Mouse (Mus musculus) liver, adult 2 months (tissue): ENCODE measurements at regions not wholly inside any gene's neighbourhood (a gene's known extent, or its start where the extent isn't known, plus 50 kb on each side); places are given as distances from the start of the nearest gene placed in this dataset.

Experiments
- CTCF ChIP-seq: fragments of 200-500 bp; IDR thresholded peaks from 2 replicates; pipeline ENCODE4 v1.5.1; 2011; ENCODE audit warnings: low read depth, low read length, control low read depth
- POLR2A ChIP-seq: fragments of 200-500 bp; IDR thresholded peaks from 2 replicates; pipeline ENCODE4 v1.6.1; 2011; ENCODE audit warnings: low read length, control low read depth; ENCODE audit not compliant: insufficient read depth; ENCODE audit errors: extremely low read depth

- TF ChIP-seq CTCF, result no peak
- TF ChIP-seq POLR2A, result no peak
Measured at GRCm38 (mm10) chr1:75842396-75842795, 296.3 kb downstream of the Slc4a3 start.
